Mouse (Mus musculus) limb, embryonic 11.5 days (tissue): ENCODE results near the gene Rpl22. TPM values are rescaled to one million over a fixed set of nuclear protein-coding genes. Genes with fewer than 3 reads are reported as not detected.

Source experiments
- ATAC-seq: fragments of 200-750 bp; cut with Nextera tagmentation; 2 replicates; pipeline ENCODE4 v1.8.0; 2017; ENCODE audit warnings: low read depth; ENCODE audit not compliant: insufficient number of reproducible peaks, low FRiP score, low TSS enrichment
- DNase-seq: peaks from one replicate; pipeline ENCODE4 v3.0.0-alpha.2; 2015; ENCODE audit warnings: low spot score
- H3K27ac ChIP-seq: fragments of 300-500 bp; sonication (generic); replicated peaks from 2 replicates; pipeline ENCODE4 v1.5.1; 2014; ENCODE audit warnings: low read depth, mild to moderate bottlenecking, low read length
- H3K27me3 ChIP-seq: fragments of 300-500 bp; sonication (generic); 2 replicates; pipeline ENCODE4 v1.6.1; 2014; ENCODE audit warnings: mild to moderate bottlenecking, low read length, mixed read lengths; ENCODE audit not compliant: control insufficient read depth, insufficient read depth
- H3K36me3 ChIP-seq: fragments of 300-500 bp; sonication (generic); 2 replicates; pipeline ENCODE4 v1.6.1; 2014; ENCODE audit warnings: mild to moderate bottlenecking, low read length, moderate library complexity, mixed read lengths; ENCODE audit not compliant: control insufficient read depth, insufficient read depth
- H3K4me1 ChIP-seq: fragments of 300-500 bp; sonication (generic); 2 replicates; pipeline ENCODE4 v1.6.1; 2014; ENCODE audit warnings: low read length, mixed read lengths; ENCODE audit not compliant: control insufficient read depth, insufficient read depth
- H3K4me2 ChIP-seq: fragments of 300-500 bp; sonication (generic); 2 replicates; pipeline ENCODE4 v1.6.1; 2014; ENCODE audit warnings: low read depth, mild to moderate bottlenecking, moderate library complexity; ENCODE audit not compliant: severe bottlenecking
- H3K4me3 ChIP-seq: fragments of 300-500 bp; sonication (generic); 2 replicates; pipeline ENCODE4 v1.5.1; 2014; ENCODE audit warnings: low read depth, low read length
- H3K9ac ChIP-seq: fragments of 300-500 bp; sonication (generic); 2 replicates; pipeline ENCODE4 v1.6.1; 2014; ENCODE audit warnings: mild to moderate bottlenecking, low read length
- H3K9me3 ChIP-seq: fragments of 300-500 bp; sonication (generic); 2 replicates; pipeline ENCODE4 v1.6.1; 2016; ENCODE audit warnings: low read length; ENCODE audit not compliant: control insufficient read depth
- WGBS: fragments of 180-500 bp; shearing (Covaris S2); extraction: QIAGEN DNeasy Blood & Tissue Kit; methylation state at CpG from one replicate; pipeline ENCODE4 v1.1.7; 2014; 5-methylcytosine and 5-hydroxymethylcytosine counted together
- polyA plus RNA-seq: library from polyadenylated mRNA; unstranded; fragments of >200 nt; fragmentation: Nextera tagmentation; extraction: Ambion mirVana; gene quantifications from 2 replicates; pipeline ENCODE4 v1.2.1, GENCODE M21; 2014

Gene Rpl22
- polyA plus RNA-seq, 1 experiment from 2014 or later = 467 TPM

- no peak overlapping the region for H3K9ac ChIP-seq
- H3K4me1 ChIP-seq = peaks cover 8% of the 10 kb centered on the region; the same call in 1 of the 2 replicates
- no peaks in the 10 kb centered on the region for H3K9me3 ChIP-seq
- no peaks in the 10 kb centered on the region for H3K27me3 ChIP-seq
- H3K27ac ChIP-seq = no peak overlapping the region
- no peak overlapping the region for H3K4me2 ChIP-seq
- peaks cover 5% of the 10 kb centered on the region; the same call in 1 of the 2 replicates for H3K36me3 ChIP-seq
- H3K4me3 ChIP-seq = no peak overlapping the region
- whole genome bisulfite sequencing = 81% methylated on average over 11 of the region's 11 CpGs
- DNase-seq (no peak), ATAC-seq (no peak)
Measured at GRCm38 (mm10) chr4:152302012-152302411, 23.5 kb upstream of the Rpl22 start.

- Histone ChIP-seq H3K4me1 (peaks cover 5% of the 10 kb centered on the region; the same call in 1 of the 2 replicates), H3K4me3 (no peak overlapping the region), H3K27me3 (no peaks in the 10 kb centered on the region), H3K9ac (no peak overlapping the region), H3K27ac (no peak overlapping the region), H3K9me3 (no peaks in the 10 kb centered on the region), H3K36me3 (peaks cover 5% of the 10 kb centered on the region; the same call in 1 of the 2 replicates), H3K4me2 (no peak overlapping the region)
- 94% methylated on average over 10 of the region's 10 CpGs for WGBS
- ATAC-seq (no peak), DNase-seq (no peak)
Measured at GRCm38 (mm10) chr4:152303172-152303571, 22.4 kb upstream of the Rpl22 start.

- 86% methylated on average over 6 of the region's 6 CpGs for WGBS
- ATAC-seq (no peak), DNase-seq (no peak)
- no peak overlapping the region for H3K4me3 ChIP-seq
- H3K4me1 ChIP-seq = no peaks in the 10 kb centered on the region
- H3K27me3 ChIP-seq = no peaks in the 10 kb centered on the region
- H3K4me2 ChIP-seq = no peak overlapping the region
- peaks cover 5% of the 10 kb centered on the region; the same call in 1 of the 2 replicates for H3K36me3 ChIP-seq
- no peak overlapping the region for H3K27ac ChIP-seq
- H3K9ac ChIP-seq = no peak overlapping the region
- no peaks in the 10 kb centered on the region for H3K9me3 ChIP-seq
Measured at GRCm38 (mm10) chr4:152304685-152305084, 20.9 kb upstream of the Rpl22 start.

GRCm38 (mm10) chr4:152305991-152306390, 19.6 kb upstream of the Rpl22 start:
- Histone ChIP-seq H3K4me3 (no peak overlapping the region), H3K4me2 (no peak overlapping the region), H3K9ac (no peak overlapping the region), H3K4me1 (no peaks in the 10 kb centered on the region), H3K27ac (no peak overlapping the region), H3K9me3 (no peaks in the 10 kb centered on the region), H3K36me3 (peaks cover under 1% of the 10 kb centered on the region; the same call in 1 of the 2 replicates), H3K27me3 (peaks cover under 1% of the 10 kb centered on the region)
- DNase-seq (no peak), ATAC-seq (no peak)
- 77% methylated on average over 6 of the region's 6 CpGs for WGBS

- DNase-seq (no peak), ATAC-seq (no peak)
- Histone ChIP-seq H3K4me1 (0 out of 2 replicates have a peak, but pooled peaks cover 2% of the 10 kb centered on the region), H3K9ac (no peak overlapping the region), H3K4me2 (no peak overlapping the region), H3K36me3 (no peaks in the 10 kb centered on the region; the same call in 1 of the 2 replicates), H3K9me3 (no peaks in the 10 kb centered on the region), H3K4me3 (no peak overlapping the region), H3K27me3 (peaks cover 16% of the 10 kb centered on the region), H3K27ac (no peak overlapping the region)
- 79% methylated on average over 9 of the region's 9 CpGs for WGBS
Measured at GRCm38 (mm10) chr4:152307542-152307941, 18.0 kb upstream of the Rpl22 start.

GRCm38 (mm10) chr4:152312186-152312585, 13.4 kb upstream of the Rpl22 start:
- H3K4me2 ChIP-seq = peak overlapping the region; percentile 22; the same call in 1 of the 2 replicates
- no peak overlapping the region for H3K9ac ChIP-seq
- H3K9me3 ChIP-seq = no peaks in the 10 kb centered on the region
- no peak overlapping the region for H3K27ac ChIP-seq
- H3K36me3 ChIP-seq = no peaks in the 10 kb centered on the region; the same call in 1 of the 2 replicates
- 3% methylated on average over 14 of the region's 14 CpGs for WGBS
- peaks cover 62% of the 10 kb centered on the region for H3K27me3 ChIP-seq
- H3K4me1 ChIP-seq = peaks cover 21% of the 10 kb centered on the region; the same call in 1 of the 2 replicates
- peak; percentile 39 for DNase-seq
- H3K4me3 ChIP-seq = no peak overlapping the region; the same call in 1 of the 2 replicates
- no peak for ATAC-seq

GRCm38 (mm10) chr4:152313211-152313632, 12.3 kb upstream of the Rpl22 start:
- Histone ChIP-seq H3K36me3 (no peaks in the 10 kb centered on the region; the same call in 1 of the 2 replicates), H3K4me2 (peak overlapping the region; percentile 50), H3K9me3 (no peaks in the 10 kb centered on the region), H3K4me3 (peak overlapping the region; percentile 24), H3K9ac (no peak overlapping the region; the same call in 1 of the 2 replicates), H3K27me3 (peaks cover 70% of the 10 kb centered on the region), H3K4me1 (peaks cover 21% of the 10 kb centered on the region; the same call in 1 of the 2 replicates), H3K27ac (no peak overlapping the region)
- DNase-seq (peak; percentile 60), ATAC-seq (0 out of 2 replicates have a peak, but pooled peaks have one; percentile 20)
- WGBS = 0% methylated on average over 29 of the region's 29 CpGs

- no peak overlapping the region for H3K27ac ChIP-seq
- H3K4me3 ChIP-seq = no peak overlapping the region
- H3K27me3 ChIP-seq = peaks cover 70% of the 10 kb centered on the region
- H3K9ac ChIP-seq = no peak overlapping the region
- peak; percentile 54 for DNase-seq
- no peaks in the 10 kb centered on the region for H3K9me3 ChIP-seq
- H3K4me1 ChIP-seq = peaks cover 21% of the 10 kb centered on the region; the same call in 1 of the 2 replicates
- no peak for ATAC-seq
- H3K4me2 ChIP-seq = no peak overlapping the region
- no peaks in the 10 kb centered on the region; the same call in 1 of the 2 replicates for H3K36me3 ChIP-seq
Measured at GRCm38 (mm10) chr4:152313934-152314333, 11.6 kb upstream of the Rpl22 start.
